Mouse (Mus musculus) hindbrain, embryonic 16.5 days (tissue): Measurements from ENCODE around the gene Hoxa9. TPM values are rescaled to one million over a fixed set of nuclear protein-coding genes. Genes with fewer than 3 reads are reported as not detected.

Experiments
- ATAC-seq: fragments of 200-750 bp; cut with Nextera tagmentation; 2 replicates; pipeline ENCODE4 v1.8.0; 2017; ENCODE audit warnings: moderate TSS enrichment, moderate library complexity
- H3K27ac ChIP-seq: fragments of 300-500 bp; sonication (generic); 2 replicates; pipeline ENCODE4 v1.5.1; 2014; ENCODE audit warnings: low read depth, mild to moderate bottlenecking, control low read depth, low read length, moderate library complexity
- H3K27me3 ChIP-seq: fragments of 300-500 bp; sonication (generic); replicated peaks from 2 replicates; pipeline ENCODE4 v1.6.1; 2014; ENCODE audit warnings: low read length; ENCODE audit not compliant: control insufficient read depth, insufficient read depth
- H3K36me3 ChIP-seq: fragments of 300-500 bp; sonication (generic); 2 replicates; pipeline ENCODE4 v1.6.1; 2014; ENCODE audit warnings: mild to moderate bottlenecking, low read length, moderate library complexity, mixed read lengths; ENCODE audit not compliant: control insufficient read depth, insufficient read depth
- H3K4me1 ChIP-seq: fragments of 300-500 bp; sonication (generic); 2 replicates; pipeline ENCODE4 v1.6.1; 2014; ENCODE audit warnings: low read depth, low read length; ENCODE audit not compliant: control insufficient read depth, insufficient read depth
- H3K4me2 ChIP-seq: fragments of 300-500 bp; sonication (generic); 2 replicates; pipeline ENCODE4 v1.6.1; 2014; ENCODE audit warnings: mild to moderate bottlenecking, low read length, control low read depth, moderate library complexity
- H3K4me3 ChIP-seq: fragments of 300-500 bp; sonication (generic); 2 replicates; pipeline ENCODE4 v1.5.1; 2014; ENCODE audit warnings: mild to moderate bottlenecking, low read length, control low read depth, moderate library complexity
- H3K9ac ChIP-seq: fragments of 300-500 bp; sonication (generic); 2 replicates; pipeline ENCODE4 v1.6.1; 2014; ENCODE audit warnings: low read depth, mild to moderate bottlenecking, control low read depth, low read length, moderate library complexity
- H3K9me3 ChIP-seq: fragments of 300-500 bp; sonication (generic); 2 replicates; pipeline ENCODE4 v1.6.1; 2014; ENCODE audit warnings: mild to moderate bottlenecking, low read length, moderate library complexity; ENCODE audit not compliant: control insufficient read depth
- WGBS: fragments of 180-500 bp; shearing (Covaris S2); extraction: QIAGEN DNeasy Blood & Tissue Kit; methylation state at CpG from one replicate; pipeline ENCODE4 v1.1.7; 2014; 5-methylcytosine and 5-hydroxymethylcytosine counted together
- polyA plus RNA-seq: library from polyadenylated mRNA; unstranded; fragments of >200 nt; fragmentation: Nextera tagmentation; extraction: Ambion mirVana; gene quantifications from 2 replicates; pipeline ENCODE4 v1.2.1, GENCODE M21; 2015

Gene Hoxa9
- polyA plus RNA-seq, 1 experiment from 2014 or later: 0.48 TPM

DNA sequence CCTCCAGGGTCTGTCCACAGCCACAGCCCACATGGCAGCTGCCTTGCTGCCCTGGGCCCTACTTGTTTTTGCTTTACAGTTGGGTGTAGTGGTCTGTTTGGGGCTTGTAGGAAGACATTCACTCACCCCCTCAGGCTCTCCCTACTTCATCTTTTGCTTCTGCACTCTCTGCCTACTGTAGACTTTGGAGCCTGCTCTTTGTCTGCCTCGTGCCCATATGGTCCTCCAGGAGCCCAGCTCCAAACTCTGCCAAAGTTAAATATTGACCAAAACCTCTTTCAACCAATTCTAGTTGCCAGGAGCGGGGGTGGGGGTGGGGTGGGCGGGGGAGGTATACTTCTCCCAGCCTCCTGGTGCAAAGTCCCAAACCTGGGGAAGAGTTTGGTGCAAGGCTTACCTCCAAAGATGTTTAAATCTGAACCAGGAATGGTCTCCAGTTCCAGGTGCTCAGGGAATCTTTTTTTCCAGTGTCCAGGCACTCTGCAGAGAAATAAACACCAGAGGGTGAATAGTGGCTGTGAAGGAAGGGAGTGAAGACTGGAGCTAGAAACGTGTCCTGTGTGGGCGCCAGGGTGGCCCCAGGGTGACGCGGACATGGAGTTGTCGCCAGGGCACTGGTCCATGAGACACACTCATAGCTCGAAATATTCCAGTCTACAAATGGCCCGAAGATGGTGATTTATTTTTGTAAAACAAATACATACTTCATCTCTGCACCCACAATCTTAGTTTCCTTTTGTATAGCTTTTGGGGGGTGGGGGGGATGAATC, 47.4 kb downstream of the Hoxa9 start:
- Histone ChIP-seq H3K36me3 (no peaks in the 10 kb centered on the region), H3K4me3 (peak overlapping the region; percentile 12), H3K4me1 (no peaks in the 10 kb centered on the region; the same call in 1 of the 2 replicates), H3K9ac (peak overlapping the region; percentile 41), H3K27ac (peak overlapping the region; percentile 75), H3K27me3 (peaks cover 48% of the 10 kb centered on the region), H3K9me3 (no peaks in the 10 kb centered on the region), H3K4me2 (peak overlapping the region; percentile 38)
- no peak for ATAC-seq
- 13% methylated on average over 10 of the region's 10 CpGs for whole genome bisulfite sequencing

- ATAC-seq: no peak
- H3K4me2 ChIP-seq: peak overlapping the region; percentile 38
- H3K36me3 ChIP-seq: no peaks in the 10 kb centered on the region
- 22% methylated on average over 1 of the region's 1 CpGs for WGBS
- H3K27me3 ChIP-seq: peaks cover 49% of the 10 kb centered on the region
- H3K9ac ChIP-seq: peak overlapping the region; percentile 41
- no peaks in the 10 kb centered on the region for H3K9me3 ChIP-seq
- H3K4me1 ChIP-seq: no peaks in the 10 kb centered on the region; the same call in 1 of the 2 replicates
- H3K27ac ChIP-seq: peak overlapping the region; percentile 75
- no peak overlapping the region; the same call in 1 of the 2 replicates for H3K4me3 ChIP-seq
Observed at GRCm38 (mm10) chr6:52182793-52183192, 48.1 kb downstream of the Hoxa9 start.

- no peak for ATAC-seq
- 20% methylated on average over 2 of the region's 2 CpGs for WGBS
- H3K9me3 ChIP-seq: no peaks in the 10 kb centered on the region
- no peaks in the 10 kb centered on the region for H3K36me3 ChIP-seq
- peak overlapping the region; percentile 64 for H3K4me2 ChIP-seq
- H3K27me3 ChIP-seq: peaks cover 44% of the 10 kb centered on the region
- H3K27ac ChIP-seq: no peak overlapping the region
- no peaks in the 10 kb centered on the region; the same call in 1 of the 2 replicates for H3K4me1 ChIP-seq
- no peak overlapping the region for H3K4me3 ChIP-seq
- H3K9ac ChIP-seq: no peak overlapping the region
Observed at GRCm38 (mm10) chr6:52182030-52182429, 48.9 kb downstream of the Hoxa9 start.

DNA sequence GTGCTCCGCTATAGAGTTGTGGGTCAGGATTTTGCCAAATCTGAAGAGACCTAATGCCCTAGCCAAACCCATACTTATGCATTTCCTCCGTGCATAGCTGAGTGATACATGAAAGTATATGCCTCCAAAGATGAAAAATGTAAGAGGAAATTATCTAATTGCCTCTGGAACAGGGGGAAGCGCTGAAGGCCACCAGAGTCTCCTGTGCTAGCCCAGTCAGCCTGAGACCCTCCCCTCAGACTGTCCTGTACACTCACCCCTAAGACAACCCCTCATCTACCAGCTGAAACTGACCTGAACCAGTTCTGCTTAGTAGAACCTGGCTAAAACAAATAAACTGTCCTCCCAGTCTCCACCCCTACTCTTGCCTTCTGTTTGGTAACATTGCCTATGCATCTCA, 50.2 kb downstream of the Hoxa9 start:
- no peak for ATAC-seq
- Histone ChIP-seq H3K4me3 (peak overlapping the region; percentile 52), H3K9ac (peak overlapping the region; percentile 69), H3K27ac (peak overlapping the region; percentile 90), H3K4me1 (no peaks in the 10 kb centered on the region; the same call in 1 of the 2 replicates), H3K9me3 (no peaks in the 10 kb centered on the region), H3K27me3 (peaks cover 33% of the 10 kb centered on the region), H3K36me3 (no peaks in the 10 kb centered on the region), H3K4me2 (peak overlapping the region; percentile 64)
- WGBS: 16% methylated on average over 3 of the region's 3 CpGs

GRCm38 (mm10) chr6:52180213-52180710, 50.6 kb downstream of the Hoxa9 start:
- peak overlapping the region; percentile 64 for H3K4me2 ChIP-seq
- H3K36me3 ChIP-seq: no peaks in the 10 kb centered on the region
- peak overlapping the region; percentile 69 for H3K9ac ChIP-seq
- WGBS: 6% methylated on average over 11 of the region's 11 CpGs
- no peaks in the 10 kb centered on the region for H3K9me3 ChIP-seq
- no peak for ATAC-seq
- H3K4me3 ChIP-seq: peak overlapping the region; percentile 52
- peak overlapping the region; percentile 90 for H3K27ac ChIP-seq
- peaks cover 32% of the 10 kb centered on the region for H3K27me3 ChIP-seq
- no peaks in the 10 kb centered on the region for H3K4me1 ChIP-seq

DNA sequence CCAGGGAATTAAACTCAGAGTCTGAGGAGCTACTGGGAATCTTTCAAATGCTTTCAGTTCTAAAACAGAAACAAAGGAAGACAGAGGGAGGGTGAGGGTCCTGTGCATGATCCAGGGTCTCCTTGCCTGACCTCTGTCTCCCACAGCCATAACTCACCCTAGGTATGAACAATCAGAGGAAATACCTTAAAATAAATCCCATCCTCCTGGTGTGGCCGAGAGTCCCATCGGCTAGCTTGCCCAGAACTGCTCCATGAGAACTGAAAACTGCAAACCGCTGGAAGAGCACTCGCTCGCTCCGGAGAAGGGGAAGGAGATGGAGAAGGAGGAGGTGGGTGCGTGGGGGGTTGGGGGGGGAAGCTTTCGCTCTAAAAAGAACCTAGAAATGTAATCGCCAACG, 51.2 kb downstream of the Hoxa9 start:
- H3K9me3 ChIP-seq: no peaks in the 10 kb centered on the region
- H3K27ac ChIP-seq: peak overlapping the region; percentile 90
- H3K4me2 ChIP-seq: peak overlapping the region; percentile 64
- peak overlapping the region; percentile 69 for H3K9ac ChIP-seq
- 2% methylated on average over 10 of the region's 10 CpGs for WGBS
- H3K36me3 ChIP-seq: no peaks in the 10 kb centered on the region
- ATAC-seq: no peak
- H3K27me3 ChIP-seq: peaks cover 36% of the 10 kb centered on the region
- peak overlapping the region; percentile 52 for H3K4me3 ChIP-seq
- H3K4me1 ChIP-seq: no peaks in the 10 kb centered on the region

- Histone ChIP-seq H3K9ac (peak overlapping the region; percentile 69), H3K4me1 (no peaks in the 10 kb centered on the region), H3K9me3 (no peaks in the 10 kb centered on the region), H3K27ac (peak overlapping the region; percentile 90), H3K4me2 (peak overlapping the region; percentile 64), H3K27me3 (peaks cover 38% of the 10 kb centered on the region), H3K4me3 (peak overlapping the region; percentile 52), H3K36me3 (no peaks in the 10 kb centered on the region)
- no peak for ATAC-seq
- 1% methylated on average over 4 of the region's 4 CpGs for WGBS
Observed at GRCm38 (mm10) chr6:52178918-52179665, 51.8 kb downstream of the Hoxa9 start.

DNA sequence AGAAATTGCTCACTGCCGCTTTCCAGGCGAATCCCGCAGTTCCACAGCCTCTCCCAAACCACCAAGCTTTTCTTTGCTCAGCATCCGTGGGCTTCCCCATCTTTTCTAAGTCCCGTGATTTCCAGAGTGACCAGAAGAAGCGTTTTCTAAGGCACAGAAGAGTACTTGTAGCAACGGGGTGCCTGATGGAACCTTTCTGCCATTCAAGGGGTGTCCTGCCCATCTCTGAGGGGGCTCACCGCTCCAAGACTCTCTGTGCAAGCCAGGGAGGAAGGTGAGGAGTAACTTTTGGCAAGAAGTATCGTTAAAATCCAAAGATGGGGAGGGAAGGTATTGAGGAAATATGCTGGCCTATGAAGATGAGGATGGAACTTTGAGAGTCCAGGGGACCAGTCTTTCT, 53.1 kb downstream of the Hoxa9 start:
- H3K9me3 ChIP-seq: no peaks in the 10 kb centered on the region
- H3K4me3 ChIP-seq: peak overlapping the region; percentile 52
- 3% methylated on average over 9 of the region's 9 CpGs for WGBS
- H3K27me3 ChIP-seq: peaks cover 34% of the 10 kb centered on the region
- peak overlapping the region; percentile 90 for H3K27ac ChIP-seq
- ATAC-seq: no peak
- peak overlapping the region; percentile 64 for H3K4me2 ChIP-seq
- no peaks in the 10 kb centered on the region for H3K36me3 ChIP-seq
- H3K9ac ChIP-seq: peak overlapping the region; percentile 69
- no peaks in the 10 kb centered on the region for H3K4me1 ChIP-seq
